Mouse (Mus musculus) heart, adult 2 months (tissue): ENCODE results near the gene Frmd7.

Experiments used
- CTCF ChIP-seq: fragments of 200-600 bp; IDR thresholded peaks from 2 replicates; pipeline ENCODE4 v1.8.1; 2022; ENCODE audit warnings: antibody characterized with exemption, mild to moderate bottlenecking, moderate library complexity
- POLR2A ChIP-seq: fragments of 200-500 bp; IDR thresholded peaks from 2 replicates; pipeline ENCODE4 v1.6.1; 2011; ENCODE audit warnings: mild to moderate bottlenecking, low read depth, low read length, control low read depth; ENCODE audit not compliant: insufficient read depth

- no peak for TF ChIP-seq POLR2A
- no peak for TF ChIP-seq CTCF
Observed at GRCm38 (mm10) chrX:50917389-50917788, 25.1 kb downstream of the Frmd7 start.
